Mouse (Mus musculus): ENCODE measurements around the gene Stxbp2. TPM values are rescaled to one million over a fixed set of nuclear protein-coding genes. Genes with fewer than 3 reads are reported as not detected.

Gene Stxbp2
- polyA plus RNA-seq, 1 experiment from 2014 or later = 48.6 TPM

DNA sequence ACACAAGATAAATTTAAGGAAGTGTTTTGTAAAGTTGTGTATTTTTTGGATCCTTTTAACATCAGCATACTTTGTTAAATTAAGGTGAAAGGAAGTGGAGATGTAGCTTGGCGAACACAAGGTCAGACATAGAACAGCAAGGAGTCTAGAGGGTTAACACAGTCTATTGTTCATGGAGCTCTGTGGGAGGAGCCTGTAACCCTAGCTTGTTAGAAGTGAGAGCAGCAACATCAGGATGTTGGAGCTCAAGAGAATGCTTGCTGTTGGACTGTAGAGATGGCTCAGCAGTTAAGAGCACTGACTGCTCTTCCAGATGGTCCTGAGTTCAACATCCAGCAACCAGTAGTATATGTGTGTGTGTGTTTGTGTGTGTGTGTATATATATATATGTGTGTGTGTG is 18.2 kb downstream of the Stxbp2 start:
- no peak overlapping the region for H3K27ac ChIP-seq (ENCODE audit: low read length)
- H3K9ac ChIP-seq (ENCODE audit: low read depth, low read length) = no peak overlapping the region
- H3K4me1 ChIP-seq (ENCODE audit: control insufficient read depth, low read depth, low read length) = no peaks in the 10 kb centered on the region; the same call in 1 of the 2 replicates
- no peak overlapping the region for H3K4me3 ChIP-seq (ENCODE audit: low read depth, low read length)
- no peak for ATAC-seq (ENCODE audit: low read depth)
- H3K4me2 ChIP-seq (ENCODE audit: low read depth, low read length) = peak overlapping the region; percentile 10; the same call in 1 of the 2 replicates
- no peaks in the 10 kb centered on the region for H3K27me3 ChIP-seq (ENCODE audit: control insufficient read depth, insufficient read depth, low read depth, low read length)
- WGBS (ENCODE audit: insufficient replicate concordance) = 33% methylated on average over 1 of the region's 1 CpGs
- H3K36me3 ChIP-seq (ENCODE audit: control insufficient read depth, insufficient read depth) = no peaks in the 10 kb centered on the region
- no peaks in the 10 kb centered on the region for H3K9me3 ChIP-seq (replicated peaks; ENCODE audit: control insufficient read depth, low read length)

GRCm38 (mm10) chr8:3652845-3653244 is 22.1 kb downstream of the Stxbp2 start:
- no peak for ATAC-seq (ENCODE audit: low read depth)
- WGBS (ENCODE audit: insufficient replicate concordance) = 29% methylated on average over 3 of the region's 3 CpGs
- Histone ChIP-seq H3K9me3 (replicated peaks; ENCODE audit: control insufficient read depth, low read length) (no peaks in the 10 kb centered on the region), H3K9ac (ENCODE audit: low read depth, low read length) (no peak overlapping the region), H3K4me1 (ENCODE audit: control insufficient read depth, low read depth, low read length) (no peaks in the 10 kb centered on the region), H3K27me3 (ENCODE audit: control insufficient read depth, insufficient read depth, low read depth, low read length) (no peaks in the 10 kb centered on the region), H3K4me3 (ENCODE audit: low read depth, low read length) (no peak overlapping the region), H3K36me3 (ENCODE audit: control insufficient read depth, insufficient read depth) (no peaks in the 10 kb centered on the region), H3K27ac (ENCODE audit: low read length) (no peak overlapping the region), H3K4me2 (ENCODE audit: low read depth, low read length) (no peak overlapping the region)

DNA sequence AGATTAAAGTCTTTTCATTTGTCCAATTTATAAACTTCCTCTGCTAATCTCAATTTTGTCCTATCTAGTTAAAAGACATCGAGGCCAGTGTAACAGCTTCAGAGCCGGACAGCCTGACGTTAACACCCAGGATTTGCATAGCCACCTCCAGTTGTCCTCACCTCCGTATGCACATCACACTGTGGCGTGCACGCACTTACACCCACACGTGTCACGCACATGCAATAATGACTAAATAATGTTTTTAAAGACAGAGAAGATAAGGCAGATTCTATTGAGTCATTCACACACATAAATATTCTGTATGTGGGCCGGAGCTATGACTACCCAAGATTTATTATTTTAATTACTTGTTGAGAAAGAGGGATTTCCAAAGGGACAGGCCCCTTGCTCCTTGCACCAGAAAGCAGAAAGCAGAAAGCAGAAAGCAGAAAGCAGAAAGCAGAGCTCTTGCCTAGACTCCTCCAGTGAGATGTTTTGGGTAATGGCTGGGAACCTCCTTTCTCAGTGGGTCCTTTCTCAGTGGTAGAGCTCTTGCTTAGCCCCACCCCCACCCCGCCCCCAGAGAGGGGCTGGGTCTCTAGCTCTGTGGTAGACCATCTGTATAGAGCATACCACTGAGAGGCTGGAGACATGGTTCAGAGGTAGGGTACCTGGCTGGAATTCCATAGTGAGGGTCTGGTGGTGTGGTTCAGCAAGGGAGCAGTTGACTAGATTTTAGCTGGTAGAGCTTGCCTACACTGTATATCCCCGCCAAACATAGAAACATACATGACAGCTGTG is 24.2 kb downstream of the Stxbp2 start:
- Histone ChIP-seq H3K9me3 (replicated peaks; ENCODE audit: control insufficient read depth, low read length) (no peaks in the 10 kb centered on the region), H3K9ac (ENCODE audit: low read depth, low read length) (no peak overlapping the region), H3K4me2 (ENCODE audit: low read depth, low read length) (no peak overlapping the region), H3K27me3 (ENCODE audit: control insufficient read depth, insufficient read depth, low read depth, low read length) (no peaks in the 10 kb centered on the region), H3K4me3 (ENCODE audit: low read depth, low read length) (no peak overlapping the region), H3K36me3 (ENCODE audit: control insufficient read depth, insufficient read depth) (no peaks in the 10 kb centered on the region), H3K27ac (ENCODE audit: low read length) (no peak overlapping the region), H3K4me1 (ENCODE audit: control insufficient read depth, low read depth, low read length) (no peaks in the 10 kb centered on the region)
- 68% methylated on average over 11 of the region's 11 CpGs for WGBS (ENCODE audit: insufficient replicate concordance)
- ATAC-seq (ENCODE audit: low read depth) = no peak

DNA sequence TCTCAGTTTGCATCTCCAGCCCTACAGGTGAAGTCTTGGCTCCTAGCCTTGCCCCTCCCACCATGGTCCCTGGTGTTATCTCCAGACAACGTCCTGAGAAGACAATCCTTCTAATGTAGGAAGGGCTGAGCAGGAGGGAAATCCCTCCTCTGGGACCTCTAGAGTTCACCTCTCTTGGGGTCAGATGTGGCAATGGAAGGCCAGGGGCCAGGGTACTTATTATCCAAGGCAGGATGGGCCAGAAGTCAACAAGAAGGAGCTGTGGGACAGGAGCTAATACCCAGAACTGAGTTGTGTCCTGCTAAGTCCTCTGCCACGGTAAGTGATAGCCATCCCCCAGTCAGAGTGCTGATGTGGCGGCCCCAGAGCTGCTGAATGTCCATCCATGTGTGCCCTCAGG is 24.8 kb downstream of the Stxbp2 start, which contains the start of gene Retn:
Gene Retn, plus strand, starts transcription at position 245 of the 400 bp plus-strand sequence.
- no peak within 1 kb of the TSS for H3K4me3 ChIP-seq (ENCODE audit: low read depth, low read length)
- no peak within 1 kb of the TSS for H3K9ac ChIP-seq (ENCODE audit: low read depth, low read length)
- WGBS (ENCODE audit: insufficient replicate concordance) = 58% methylated on average over 3 of the region's 3 CpGs
- H3K4me2 ChIP-seq (ENCODE audit: low read depth, low read length) = no peak within 1 kb of the TSS
- no peaks in the 10 kb centered on the region for H3K9me3 ChIP-seq (replicated peaks; ENCODE audit: control insufficient read depth, low read length)
- no peaks in the 10 kb centered on the region for H3K27me3 ChIP-seq (ENCODE audit: control insufficient read depth, insufficient read depth, low read depth, low read length)
- no peak for ATAC-seq (ENCODE audit: low read depth)
- H3K4me1 ChIP-seq (ENCODE audit: control insufficient read depth, low read depth, low read length) = no peaks in the 10 kb centered on the region
- H3K36me3 ChIP-seq (ENCODE audit: control insufficient read depth, insufficient read depth) = no peaks in the 10 kb centered on the region
- no peak within 1 kb of the TSS for H3K27ac ChIP-seq (ENCODE audit: low read length)

- no peak overlapping the region for H3K4me3 ChIP-seq (ENCODE audit: low read depth, low read length)
- no peak for ATAC-seq (ENCODE audit: low read depth)
- WGBS (ENCODE audit: insufficient replicate concordance) = 21% methylated on average over 7 of the region's 7 CpGs
Measured at GRCm38 (mm10) chr8:3656725-3657381, 26.1 kb downstream of the Stxbp2 start.

GRCm38 (mm10) chr8:3660889-3661288 is 30.1 kb downstream of the Stxbp2 start:
- Histone ChIP-seq H3K9me3 (replicated peaks; ENCODE audit: control insufficient read depth, low read length) (no peaks in the 10 kb centered on the region), H3K4me3 (ENCODE audit: low read depth, low read length) (no peak overlapping the region), H3K4me2 (ENCODE audit: low read depth, low read length) (no peak overlapping the region), H3K27me3 (ENCODE audit: control insufficient read depth, insufficient read depth, low read depth, low read length) (no peaks in the 10 kb centered on the region), H3K36me3 (ENCODE audit: control insufficient read depth, insufficient read depth) (no peaks in the 10 kb centered on the region), H3K9ac (ENCODE audit: low read depth, low read length) (no peak overlapping the region), H3K27ac (ENCODE audit: low read length) (no peak overlapping the region), H3K4me1 (ENCODE audit: control insufficient read depth, low read depth, low read length) (no peaks in the 10 kb centered on the region)
- peak; percentile 19; the same call in 1 of the 2 replicates for ATAC-seq (ENCODE audit: low read depth)
- 31% methylated on average over 8 of the region's 8 CpGs for WGBS (ENCODE audit: insufficient replicate concordance)

More at GRCm38 (mm10) chr8:3656725-3657381, 26.1 kb downstream of the Stxbp2 start:
- Histone ChIP-seq H3K27ac (ENCODE audit: low read length) (no peak overlapping the region), H3K4me2 (ENCODE audit: low read depth, low read length) (no peak overlapping the region), H3K9me3 (replicated peaks; ENCODE audit: control insufficient read depth, low read length) (no peaks in the 10 kb centered on the region), H3K9ac (ENCODE audit: low read depth, low read length) (no peak overlapping the region), H3K4me1 (ENCODE audit: control insufficient read depth, low read depth, low read length) (no peaks in the 10 kb centered on the region), H3K27me3 (ENCODE audit: control insufficient read depth, insufficient read depth, low read depth, low read length) (no peaks in the 10 kb centered on the region), H3K36me3 (ENCODE audit: control insufficient read depth, insufficient read depth) (no peaks in the 10 kb centered on the region)

DNA sequence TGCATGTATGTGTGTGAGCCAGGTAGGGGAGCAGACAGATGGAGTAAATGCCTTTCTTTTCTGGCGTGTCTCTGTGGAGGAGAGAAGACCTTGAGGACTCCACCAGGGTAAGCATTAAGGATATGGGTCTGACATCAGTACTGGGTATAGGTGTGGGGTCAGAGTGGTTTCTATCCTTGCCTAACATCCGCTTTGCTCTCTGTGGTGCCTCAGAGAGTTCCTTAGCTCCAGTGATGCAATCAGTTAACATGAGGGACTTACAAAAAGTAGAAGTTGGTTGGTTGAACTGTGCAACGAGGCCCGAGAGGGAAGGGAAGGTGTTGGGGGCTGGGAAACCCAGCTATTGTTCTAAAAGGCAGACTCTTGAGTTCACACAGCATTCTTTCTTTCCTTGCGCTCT is 33.6 kb downstream of the Stxbp2 start:
- H3K36me3 ChIP-seq (ENCODE audit: control insufficient read depth, insufficient read depth) = no peaks in the 10 kb centered on the region
- no peak overlapping the region; the same call in 1 of the 2 replicates for H3K27ac ChIP-seq (ENCODE audit: low read length)
- H3K4me3 ChIP-seq (ENCODE audit: low read depth, low read length) = no peak overlapping the region
- no peaks in the 10 kb centered on the region for H3K9me3 ChIP-seq (replicated peaks; ENCODE audit: control insufficient read depth, low read length)
- no peak overlapping the region for H3K4me2 ChIP-seq (ENCODE audit: low read depth, low read length)
- ATAC-seq (ENCODE audit: low read depth) = peak; percentile 65
- no peak overlapping the region for H3K9ac ChIP-seq (ENCODE audit: low read depth, low read length)
- no peaks in the 10 kb centered on the region for H3K4me1 ChIP-seq (ENCODE audit: control insufficient read depth, low read depth, low read length)
- 22% methylated on average over 5 of the region's 5 CpGs for WGBS (ENCODE audit: insufficient replicate concordance)
- H3K27me3 ChIP-seq (ENCODE audit: control insufficient read depth, insufficient read depth, low read depth, low read length) = no peaks in the 10 kb centered on the region

GRCm38 (mm10) chr8:3665507-3665906 is 34.8 kb downstream of the Stxbp2 start, which contains the start of gene Mcemp1:
Gene Mcemp1 (plus strand): TSS chr8:3665754.
- Histone ChIP-seq H3K4me3 (ENCODE audit: low read depth, low read length) (peak within 1 kb of the TSS; percentile 19), H3K9me3 (replicated peaks; ENCODE audit: control insufficient read depth, low read length) (no peaks in the 10 kb centered on the region), H3K27me3 (ENCODE audit: control insufficient read depth, insufficient read depth, low read depth, low read length) (no peaks in the 10 kb centered on the region), H3K36me3 (ENCODE audit: control insufficient read depth, insufficient read depth) (no peaks in the 10 kb centered on the region), H3K4me2 (ENCODE audit: low read depth, low read length) (no peak within 1 kb of the TSS), H3K9ac (ENCODE audit: low read depth, low read length) (no peak within 1 kb of the TSS), H3K27ac (ENCODE audit: low read length) (peak within 1 kb of the TSS; percentile 60), H3K4me1 (ENCODE audit: control insufficient read depth, low read depth, low read length) (no peaks in the 10 kb centered on the region)
- 49% methylated on average over 6 of the region's 6 CpGs for WGBS (ENCODE audit: insufficient replicate concordance)
- ATAC-seq (ENCODE audit: low read depth) = no peak

GRCm38 (mm10) chr8:3670388-3670787 is 39.6 kb downstream of the Stxbp2 start:
- WGBS (ENCODE audit: insufficient replicate concordance) = 36% methylated on average over 2 of the region's 2 CpGs
- no peak overlapping the region for H3K4me2 ChIP-seq (ENCODE audit: low read depth, low read length)
- no peaks in the 10 kb centered on the region for H3K9me3 ChIP-seq (replicated peaks; ENCODE audit: control insufficient read depth, low read length)
- H3K4me3 ChIP-seq (ENCODE audit: low read depth, low read length) = no peak overlapping the region
- H3K27ac ChIP-seq (ENCODE audit: low read length) = no peak overlapping the region
- H3K9ac ChIP-seq (ENCODE audit: low read depth, low read length) = no peak overlapping the region
- no peaks in the 10 kb centered on the region for H3K27me3 ChIP-seq (ENCODE audit: control insufficient read depth, insufficient read depth, low read depth, low read length)
- no peak for ATAC-seq (ENCODE audit: low read depth)
- H3K4me1 ChIP-seq (ENCODE audit: control insufficient read depth, low read depth, low read length) = peaks cover 4% of the 10 kb centered on the region; the same call in 1 of the 2 replicates
- no peaks in the 10 kb centered on the region for H3K36me3 ChIP-seq (ENCODE audit: control insufficient read depth, insufficient read depth)
